Mouse (Mus musculus): ENCODE measurements around the gene Lclat1.

The Lclat1 gene

DNA sequence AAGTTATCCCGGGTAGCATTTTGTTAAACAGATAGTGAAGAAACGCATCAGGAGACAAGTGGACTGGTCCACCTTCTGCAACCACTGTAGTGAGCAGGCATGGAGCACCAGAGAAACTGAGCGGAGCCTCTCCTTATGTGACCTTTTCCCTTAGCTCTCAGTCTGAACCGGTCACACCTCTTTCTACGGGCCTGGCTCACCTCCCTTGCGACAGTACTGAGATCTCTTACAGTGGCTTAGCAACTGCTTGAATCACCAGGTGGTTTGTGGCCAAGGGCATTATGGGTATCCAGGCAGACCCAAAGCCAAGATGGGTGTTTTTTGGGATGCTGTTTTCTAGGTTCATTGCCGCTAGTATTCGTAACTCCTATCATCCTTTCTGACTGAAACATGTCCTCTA, 16.4 kb upstream of the Lclat1 start:
- DNase-seq (ENCODE audit: low read depth, low spot score), result no peak

DNA sequence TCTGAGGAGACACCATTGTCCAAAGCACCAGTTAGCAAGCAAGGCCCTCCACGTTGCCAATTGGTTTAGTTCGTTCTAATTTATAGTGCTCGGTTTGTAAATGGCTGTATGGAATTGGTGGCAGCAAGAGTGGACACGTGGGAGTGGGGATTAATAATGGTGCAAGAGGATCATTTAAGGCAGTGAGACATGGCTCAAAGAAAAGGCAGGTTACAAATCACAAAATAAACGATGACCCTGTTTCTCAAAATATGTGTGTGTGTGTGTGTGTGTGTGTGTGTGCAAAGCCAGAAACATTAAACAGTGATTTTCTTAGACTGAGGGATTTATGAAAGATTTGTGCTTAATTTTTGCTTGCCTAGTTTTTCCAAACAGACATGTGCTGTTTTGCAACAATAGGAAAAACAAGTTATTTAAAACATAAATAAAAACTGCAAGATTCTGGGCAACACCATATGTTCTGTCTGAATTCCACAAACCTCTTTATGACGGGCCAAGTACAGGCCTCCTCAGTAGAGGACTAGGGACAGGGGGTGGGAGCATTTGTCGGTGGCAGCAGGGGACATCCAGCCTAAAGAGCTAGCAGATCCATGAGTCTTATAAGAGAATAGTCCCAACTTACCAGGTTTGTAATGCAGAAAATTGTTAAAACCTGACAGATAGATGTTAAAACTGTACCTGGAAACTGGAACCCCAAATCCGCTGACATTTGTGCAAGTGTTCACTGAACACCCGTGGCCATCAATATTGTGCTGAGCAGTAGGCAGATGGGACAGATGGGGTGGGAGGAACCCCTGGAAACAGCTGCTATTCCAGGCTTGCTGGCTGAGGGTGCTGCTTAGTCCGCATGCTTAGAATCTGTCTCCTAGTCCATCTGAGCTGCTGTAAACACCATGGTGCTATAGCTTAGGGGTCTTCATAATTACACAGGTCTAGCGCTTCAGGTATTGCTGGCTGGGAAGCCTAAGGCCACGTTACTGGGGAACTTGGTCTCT, 15.4 kb upstream of the Lclat1 start:
- DNase-seq (ENCODE audit: low read depth, low spot score), result no peak

DNA sequence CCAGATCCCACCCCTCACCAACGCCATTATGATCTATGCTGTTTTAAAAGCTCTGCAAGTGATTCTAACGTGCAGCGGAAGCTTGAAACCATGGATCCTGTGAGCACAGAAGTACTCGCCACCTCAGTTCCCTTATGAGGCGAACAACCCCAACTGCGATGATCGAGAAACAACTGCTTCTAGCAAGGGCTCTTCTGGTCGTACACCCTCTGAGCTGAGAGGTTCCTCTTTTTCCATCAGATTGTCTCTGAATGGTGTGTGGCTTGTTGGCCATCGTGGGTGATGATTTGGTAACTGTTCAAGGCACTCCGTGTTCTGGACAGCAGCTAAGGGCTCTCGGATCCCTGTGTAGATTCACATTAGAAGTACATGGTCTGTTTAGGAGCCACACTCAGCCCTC, 12.7 kb upstream of the Lclat1 start:
- no peak for DNase-seq (ENCODE audit: low read depth, low spot score)

DNA sequence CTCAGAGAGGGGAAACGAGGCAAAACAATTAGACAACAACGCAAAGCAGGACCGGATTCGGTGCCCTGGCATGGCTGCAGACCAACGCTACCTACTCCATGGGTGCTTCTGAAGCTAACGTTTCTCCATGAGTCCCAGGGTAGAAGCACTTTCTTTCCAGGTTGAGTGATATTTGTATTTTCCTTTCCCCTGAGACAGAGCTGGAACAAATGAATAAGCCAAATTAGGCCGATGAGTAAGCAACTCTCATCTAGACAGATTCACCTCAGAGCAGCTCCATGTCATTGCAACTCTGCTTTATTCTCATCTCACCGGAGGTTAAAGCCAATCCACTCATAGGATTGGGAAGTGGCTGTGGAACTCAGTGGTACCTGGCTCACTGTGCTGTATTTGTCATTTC, 12.2 kb upstream of the Lclat1 start:
- DNase-seq (ENCODE audit: low read depth, low spot score), result no peak

DNA sequence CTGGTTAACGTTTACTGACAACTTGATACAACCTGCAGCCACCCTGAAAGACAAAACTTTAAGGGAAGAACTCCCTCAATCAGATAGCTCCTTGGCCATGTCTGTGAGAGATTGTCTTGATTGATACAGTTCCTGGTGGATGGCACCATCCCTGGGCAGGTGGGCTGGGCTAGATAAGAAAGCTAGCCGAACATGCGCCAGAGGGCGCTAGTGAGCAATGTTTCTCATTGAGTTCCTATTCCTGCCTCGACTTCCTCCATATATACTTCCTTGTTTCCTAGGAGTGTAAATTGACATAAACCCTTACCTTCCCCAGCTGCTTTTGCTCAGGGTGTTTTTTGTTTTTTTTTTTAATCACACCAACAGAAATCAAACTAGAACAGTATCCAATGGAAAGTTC, 11.3 kb upstream of the Lclat1 start:
- no peak for DNase-seq (ENCODE audit: low read depth, low spot score)

DNA sequence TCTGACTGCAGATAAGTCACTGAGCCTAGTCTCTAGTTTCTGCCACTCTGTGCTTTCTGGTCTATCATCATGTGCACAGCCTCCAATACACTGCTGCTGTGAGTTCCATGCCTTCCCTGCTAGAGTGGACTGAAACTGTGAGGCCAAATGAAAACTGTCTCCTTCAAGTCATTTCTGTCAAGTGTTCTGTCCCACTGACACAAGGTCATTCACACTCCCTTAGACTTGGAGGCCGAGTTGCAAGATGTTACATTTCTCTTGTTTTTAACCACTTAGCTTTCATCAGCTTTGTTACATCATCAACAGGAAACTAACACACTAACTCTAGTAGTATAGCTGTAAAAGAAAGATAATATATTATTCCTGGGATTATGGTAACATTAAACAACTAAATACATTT, 9.1 kb upstream of the Lclat1 start:
- DNase-seq (ENCODE audit: low read depth, low spot score), result no peak

DNA sequence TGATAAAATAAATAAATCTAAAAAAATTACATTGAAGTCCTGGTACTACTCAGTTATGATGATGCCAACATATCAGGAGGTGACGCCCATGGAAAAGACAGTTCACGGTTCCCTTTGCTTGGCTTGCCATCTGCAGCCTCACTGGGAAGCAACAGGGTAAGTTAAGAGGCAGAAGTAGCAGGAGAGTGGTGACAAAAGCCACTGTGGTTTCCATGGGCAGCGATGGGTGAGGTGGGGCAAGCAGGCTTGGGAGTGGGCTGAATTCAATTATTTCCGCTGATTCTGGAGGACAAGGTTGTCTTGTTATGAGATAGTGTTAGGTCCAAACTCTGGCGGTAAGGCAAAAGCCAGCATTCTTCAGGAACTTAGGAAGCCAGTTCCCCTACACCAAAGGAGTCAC, 7.4 kb upstream of the Lclat1 start:
- DNase-seq (ENCODE audit: low read depth, low spot score), result no peak

DNA sequence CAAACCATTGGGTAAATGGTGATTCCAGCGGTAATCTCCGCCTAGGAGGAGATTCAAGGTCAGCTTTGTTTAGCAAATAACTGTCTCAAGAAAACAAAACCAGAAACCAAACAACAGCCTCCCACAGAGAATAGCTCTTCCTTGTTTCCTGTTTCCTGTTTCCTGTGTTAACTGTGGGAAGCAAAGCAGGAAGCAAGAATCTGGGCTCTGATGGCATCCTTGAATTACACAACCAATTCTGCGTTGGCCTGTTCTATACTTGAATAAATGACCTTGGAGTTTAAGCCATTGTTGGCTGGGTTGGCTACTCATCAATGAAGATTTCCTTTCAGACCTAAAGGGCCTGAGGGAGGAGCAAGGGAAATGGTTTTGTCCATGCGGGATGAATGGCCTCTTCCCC, 5.2 kb upstream of the Lclat1 start:
- DNase-seq (ENCODE audit: low read depth, low spot score), result no peak

DNA sequence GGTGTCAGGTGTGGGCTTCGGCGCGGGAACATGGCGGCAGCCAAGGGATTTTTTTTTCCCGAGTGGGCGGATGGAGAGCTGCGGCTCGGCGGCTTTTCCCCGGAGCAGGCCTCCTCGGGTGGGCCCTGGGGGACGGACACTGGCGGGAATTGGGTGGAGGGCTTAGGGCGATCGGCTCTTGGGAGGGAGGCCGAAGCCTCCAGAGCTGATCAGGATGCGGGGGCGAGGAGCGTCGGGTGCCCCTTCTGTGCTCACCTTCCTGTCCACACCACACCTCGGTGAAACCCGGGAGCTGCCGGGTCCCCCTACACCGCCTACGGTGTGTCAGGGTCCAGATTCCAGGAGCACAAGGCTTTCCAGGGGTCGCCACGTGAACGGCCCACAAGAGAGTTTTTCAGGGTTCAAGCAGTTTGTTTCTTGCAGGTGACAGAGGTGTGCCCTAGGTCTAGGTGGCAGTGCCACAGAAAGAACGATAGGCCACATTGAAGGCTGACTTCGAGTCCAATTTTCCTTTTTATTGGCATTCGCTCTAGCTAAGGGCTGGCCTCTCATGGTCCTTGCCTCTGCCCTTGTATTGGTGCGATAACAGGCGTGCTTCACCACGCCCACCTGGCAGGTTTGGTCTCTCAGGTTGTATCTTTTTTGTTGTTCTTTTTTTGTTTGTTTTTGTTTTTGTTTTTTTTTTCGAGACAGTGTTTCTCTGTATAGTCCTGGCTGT, 544 bp downstream of the Lclat1 start:
- no peak for DNase-seq (ENCODE audit: low read depth, low spot score)

DNA sequence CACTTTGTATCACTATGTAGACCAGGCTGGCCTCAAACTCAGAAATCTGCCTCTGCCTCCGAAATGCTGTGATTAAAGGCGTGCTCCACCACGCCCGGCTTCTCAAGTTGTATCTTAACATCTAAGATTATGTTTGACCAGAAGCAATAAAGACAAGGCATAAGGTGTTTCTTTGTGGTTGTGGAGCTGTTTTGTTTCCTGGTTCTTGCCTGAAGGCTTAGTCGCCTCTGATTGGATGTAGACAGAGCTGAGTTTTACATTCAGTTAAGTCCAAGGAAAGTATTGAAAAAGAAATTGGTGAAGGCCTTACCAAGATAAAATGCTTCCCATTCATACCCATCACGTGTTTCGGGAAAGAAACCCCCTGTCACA, 1.1 kb downstream of the Lclat1 start:
- DNase-seq (ENCODE audit: low read depth, low spot score), result no peak

DNA sequence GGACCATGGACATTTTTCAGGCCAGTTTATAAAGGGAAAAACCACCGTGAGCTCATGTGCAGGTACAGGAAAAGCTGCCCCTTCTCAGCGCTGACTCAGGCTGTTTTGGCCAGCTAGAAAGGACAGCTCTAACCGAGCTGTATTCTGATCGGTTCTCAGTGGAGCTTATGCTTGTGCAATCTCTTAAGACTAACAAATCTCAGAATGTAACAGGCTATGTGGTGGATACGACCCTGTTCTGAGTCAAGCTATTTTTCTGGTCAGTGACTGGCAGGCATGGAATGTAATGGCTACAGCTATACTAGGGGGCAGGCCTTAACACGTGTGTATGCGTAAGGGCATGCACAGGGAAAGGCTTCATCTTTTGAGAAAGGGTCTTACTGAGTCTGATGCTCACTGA, 4.3 kb downstream of the Lclat1 start:
- DNase-seq (ENCODE audit: low read depth, low spot score), result no peak

DNA sequence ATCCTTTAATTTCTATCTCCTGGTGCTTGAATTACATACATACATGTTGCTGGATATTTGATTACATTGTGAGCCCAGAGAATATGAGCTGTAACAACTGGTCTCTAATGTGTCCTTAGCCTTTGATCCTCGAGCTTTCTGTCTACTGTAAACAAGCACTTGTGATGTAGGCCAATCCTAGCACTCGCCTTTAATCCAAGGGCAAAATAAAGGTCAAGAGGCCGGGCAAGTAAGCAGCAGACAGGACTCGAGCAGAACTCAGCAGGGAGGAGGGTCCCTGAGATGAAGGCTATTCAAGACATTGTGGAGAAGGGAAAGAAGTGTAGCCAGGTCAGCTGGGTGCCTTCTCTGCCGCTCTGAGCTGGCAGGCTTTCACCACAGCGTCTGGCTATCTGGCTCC, 4.8 kb downstream of the Lclat1 start:
- DNase-seq (ENCODE audit: low read depth, low spot score), result no peak

DNA sequence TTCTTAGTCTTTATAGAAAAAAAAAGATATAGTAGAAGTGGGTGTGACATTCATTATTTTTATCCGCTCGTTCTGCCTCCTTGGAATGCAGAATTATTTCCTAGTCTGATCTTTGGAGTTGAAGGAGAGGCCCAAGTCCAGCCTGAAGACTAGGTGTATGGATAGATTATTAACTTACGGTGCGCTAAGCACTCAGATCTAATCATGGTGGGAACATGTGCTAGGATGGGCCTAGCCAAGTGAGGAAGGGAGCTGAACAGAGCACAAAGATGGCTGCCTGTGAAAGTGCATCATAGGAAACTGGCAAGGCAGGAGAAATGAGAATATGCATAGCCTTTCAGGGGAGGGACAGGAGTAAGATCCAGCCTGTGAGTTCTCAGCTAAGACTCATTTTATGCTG, 5.4 kb downstream of the Lclat1 start:
- DNase-seq (ENCODE audit: low read depth, low spot score), result no peak

DNA sequence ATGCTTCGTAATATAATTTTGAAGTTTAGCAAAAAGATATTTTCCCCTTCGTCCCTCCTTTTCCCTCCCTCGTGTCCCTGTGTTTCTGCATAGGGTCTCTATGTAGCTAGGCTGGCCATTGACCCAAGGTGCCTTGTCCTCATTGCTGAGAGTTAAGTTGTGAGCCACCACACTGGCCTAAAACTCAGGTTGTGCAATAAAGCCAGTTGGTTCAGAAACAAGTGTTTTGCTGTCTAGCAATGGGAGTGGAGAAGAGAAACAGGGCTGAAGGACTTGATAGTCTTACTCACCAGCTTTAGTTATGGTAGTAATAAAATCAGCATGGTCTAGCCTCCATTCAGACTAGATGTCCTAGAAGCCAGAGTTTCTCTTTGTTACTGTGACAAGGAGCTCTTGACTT, 10.3 kb downstream of the Lclat1 start:
- no peak for DNase-seq (ENCODE audit: low read depth, low spot score)

DNA sequence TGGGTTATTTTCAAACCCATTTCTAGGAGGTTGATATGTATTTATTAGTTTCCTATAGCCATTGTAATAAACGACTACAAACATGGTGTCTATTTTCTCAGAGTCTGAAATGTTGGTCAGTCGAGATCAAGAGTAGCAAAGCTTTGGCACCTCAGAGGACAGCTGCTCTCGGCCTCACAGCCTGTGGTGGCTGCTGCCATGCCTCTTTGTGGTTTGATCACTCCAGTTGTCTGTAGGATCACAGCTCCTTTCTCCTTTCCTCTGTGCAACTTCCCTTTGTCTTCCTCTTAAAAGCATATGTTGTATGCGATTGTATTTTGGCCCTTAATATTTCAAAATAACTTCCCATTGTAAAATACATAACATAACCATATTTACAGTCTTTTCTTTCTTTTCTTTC, 10.9 kb downstream of the Lclat1 start:
- DNase-seq (ENCODE audit: low read depth, low spot score), result no peak

DNA sequence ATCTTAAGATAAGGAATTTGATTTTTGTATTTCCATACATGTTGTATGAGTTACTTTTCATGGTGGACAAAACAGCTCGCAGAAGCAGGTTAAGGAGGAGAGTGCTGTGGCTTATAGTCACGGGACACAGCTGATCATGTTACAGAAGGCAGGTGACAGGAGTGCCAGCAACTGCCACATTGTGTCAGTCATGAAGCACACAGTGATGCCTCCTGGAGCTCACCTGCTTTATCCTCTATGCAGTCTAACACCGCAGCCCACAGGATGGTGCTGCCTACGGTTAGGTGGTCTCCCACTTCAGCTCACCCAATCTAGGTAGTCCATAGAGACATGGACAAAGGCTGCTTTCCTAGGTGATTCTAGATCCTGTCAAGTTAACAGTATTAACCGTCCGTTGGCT, 11.4 kb downstream of the Lclat1 start:
- no peak for DNase-seq (ENCODE audit: low read depth, low spot score)

DNA sequence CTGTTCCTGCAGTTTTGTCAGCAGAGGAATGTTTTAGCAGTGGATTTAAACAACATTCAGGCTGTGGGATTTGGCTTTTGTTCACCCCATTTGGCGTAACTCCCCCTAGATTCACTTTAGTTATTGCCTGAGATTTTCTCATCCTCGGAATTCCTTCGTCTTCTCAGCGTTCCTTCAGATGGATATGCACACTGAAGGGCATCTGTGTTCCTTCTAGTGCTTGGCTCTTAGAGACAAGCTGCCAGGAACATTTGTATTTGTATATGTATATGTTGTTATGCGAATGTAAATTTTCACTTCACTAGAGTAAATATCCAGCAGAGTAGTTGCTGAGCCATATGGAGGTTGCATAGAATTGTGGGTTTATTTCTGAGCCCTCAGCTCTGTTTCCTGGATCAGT, 12.8 kb downstream of the Lclat1 start:
- DNase-seq (ENCODE audit: low read depth, low spot score), result no peak

DNA sequence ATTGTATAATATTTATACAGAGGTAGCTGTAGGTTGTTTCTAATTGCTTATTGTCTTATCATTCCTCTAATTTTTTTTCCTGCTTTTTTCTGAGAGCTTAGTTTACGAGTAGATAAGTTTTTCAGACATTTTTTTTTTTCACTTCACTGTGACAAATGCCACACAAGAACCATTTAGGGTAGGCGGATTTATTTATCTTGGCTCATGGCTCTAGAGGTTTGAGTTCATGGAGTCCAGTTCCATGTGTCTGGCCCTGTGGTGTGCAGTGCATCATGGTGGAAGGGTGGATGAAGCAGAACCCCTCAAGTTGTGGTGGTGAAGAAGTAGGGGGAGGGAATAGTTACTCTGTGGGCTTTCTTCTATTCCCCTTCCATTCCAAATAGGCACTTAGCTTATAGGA, 13.9 kb downstream of the Lclat1 start:
- no peak for DNase-seq (ENCODE audit: low read depth, low spot score)

DNA sequence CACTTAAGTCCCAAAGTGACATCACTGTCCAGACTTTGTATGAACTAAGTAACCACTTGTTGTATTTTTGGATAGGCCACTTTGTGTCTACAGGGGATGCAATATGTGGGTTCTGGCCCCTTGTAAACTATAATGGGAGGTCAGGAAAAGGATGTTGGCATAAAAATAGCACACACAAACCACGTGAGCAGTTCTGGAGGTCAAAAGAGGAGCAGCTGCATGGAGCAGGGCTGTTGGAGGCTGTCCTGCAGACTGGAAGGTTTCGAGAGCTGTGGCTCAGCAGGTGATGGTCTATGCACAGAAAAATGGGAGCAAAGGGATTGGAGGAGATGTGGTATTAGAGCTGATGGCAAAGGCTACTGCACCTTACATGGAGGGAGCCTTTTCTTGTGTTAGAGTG, 18.6 kb downstream of the Lclat1 start:
- DNase-seq (ENCODE audit: low read depth, low spot score), result no peak

DNA sequence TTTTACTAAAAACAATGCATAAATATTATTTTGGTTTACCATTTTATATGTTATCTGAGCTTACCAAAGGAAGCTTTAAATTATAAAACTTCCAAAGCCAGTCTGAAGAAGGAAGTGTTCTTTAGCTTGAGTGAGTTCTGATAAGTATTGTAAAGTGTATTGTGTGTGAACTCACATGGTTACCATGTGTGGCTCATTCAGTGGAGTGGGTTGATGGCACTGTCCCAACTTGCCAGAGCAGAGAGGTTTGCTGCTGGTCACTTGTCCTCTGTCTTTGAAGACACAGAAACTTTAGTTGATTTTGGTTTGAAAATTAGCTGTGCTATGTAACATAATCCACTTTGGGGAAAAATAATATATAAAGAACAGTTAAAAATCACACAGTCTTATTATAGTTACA, 19.1 kb downstream of the Lclat1 start:
- no peak for DNase-seq (ENCODE audit: low read depth, low spot score)

DNA sequence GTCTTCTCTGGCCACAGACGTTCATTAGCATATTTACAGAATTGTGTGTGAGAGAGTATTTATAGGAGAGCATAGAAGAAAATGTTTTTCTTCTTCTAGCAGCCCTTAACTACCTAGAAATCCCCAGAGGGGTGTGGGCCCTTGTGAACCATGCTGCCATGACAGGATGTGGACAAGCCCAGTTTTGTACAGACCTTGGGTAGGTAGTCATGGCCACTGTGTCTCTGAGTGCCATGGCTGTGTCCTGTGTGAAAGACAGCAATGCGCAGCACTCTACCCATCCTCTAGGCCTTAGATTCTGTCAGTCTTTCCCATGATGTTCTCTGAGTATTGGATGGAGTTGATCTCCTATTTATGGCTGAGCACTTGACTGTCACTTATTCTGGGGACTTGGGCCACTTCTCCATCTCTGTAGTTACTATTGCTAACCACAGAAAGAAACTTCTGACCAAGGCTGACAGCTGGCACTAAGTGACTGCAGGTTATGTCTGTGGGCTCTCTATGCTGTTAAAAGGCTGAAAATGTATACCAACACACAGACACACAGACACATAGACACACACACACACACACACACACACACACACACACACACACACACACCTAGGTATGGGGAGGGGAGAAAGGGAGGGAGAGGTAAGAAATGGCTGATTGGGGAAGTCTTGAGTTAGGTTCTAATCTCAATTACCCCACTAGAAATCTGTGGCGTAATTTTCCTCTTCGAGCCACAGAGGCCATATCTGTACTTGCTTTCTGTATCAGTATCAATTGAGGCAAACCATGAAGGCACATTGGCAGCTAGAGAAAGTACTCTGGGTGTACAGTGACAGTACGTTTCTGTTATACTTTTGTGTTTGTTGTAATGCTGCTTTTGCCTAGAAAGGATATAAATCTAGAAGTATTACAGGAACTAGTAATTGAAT, 29.0 kb downstream of the Lclat1 start:
- DNase-seq (ENCODE audit: low read depth, low spot score), result no peak

DNA sequence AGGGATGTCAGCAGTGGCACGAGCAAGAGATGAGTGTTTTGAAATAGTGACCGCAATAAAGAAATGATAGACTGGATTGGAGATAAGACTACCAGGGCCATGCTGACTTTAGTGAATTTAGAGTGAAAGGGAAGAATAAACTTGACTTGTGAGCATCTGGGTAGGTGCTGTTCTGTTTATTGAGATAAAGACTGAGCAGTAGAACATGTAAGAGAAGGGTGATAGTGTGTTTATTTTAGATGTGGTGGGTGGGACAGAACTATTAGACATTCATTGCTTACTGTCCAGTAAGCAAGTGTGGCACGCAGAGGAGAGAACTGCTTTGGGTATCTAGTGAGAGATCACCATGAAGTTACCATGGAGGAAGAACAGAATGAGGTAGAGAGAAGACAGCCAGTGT, 30.4 kb downstream of the Lclat1 start:
- DNase-seq (ENCODE audit: low read depth, low spot score), result no peak
